In genomic region chr9:29671861-29672260, GRCm38 (mm10) we compare ENCODE assay signal across 13 mouse cellular contexts.
"Had no signal": no experiment of that assay in that cellular context is flagged by ENCODE, and none has a peak within 500 bp of the region (broad histone marks: within the 10 kb centered on the region; RNA-seq: fewer than 3 reads in every experiment).

No protein-coding gene starts in this region.

- H3K36me3 ChIP-seq: limb, embryonic 13.5 days; neural tube, embryonic 15.5 days had no signal

- H3K4me3 ChIP-seq: limb, embryonic 13.5 days; myocyte; neural tube, embryonic 15.5 days had no signal

- H3K27ac ChIP-seq: limb, embryonic 13.5 days; liver, embryonic 14.5 days; neural tube, embryonic 15.5 days had no signal

- H3K9me3 ChIP-seq: limb, embryonic 13.5 days; neural tube, embryonic 15.5 days had no signal

- DNase-seq: kidney, postnatal 14 days; left cerebral cortex, postnatal 4 days; lung, adult 18-20 months; midbrain, embryonic 14.5 days; retina, postnatal 1 day; right cerebral cortex, postnatal 4 days; spleen, adult 18-20 months; thymus, adult 18-20 months; thymus, postnatal 14 days had no signal

- H3K27me3 ChIP-seq: neural tube, embryonic 15.5 days had no signal
